In the genomic region with DNA sequence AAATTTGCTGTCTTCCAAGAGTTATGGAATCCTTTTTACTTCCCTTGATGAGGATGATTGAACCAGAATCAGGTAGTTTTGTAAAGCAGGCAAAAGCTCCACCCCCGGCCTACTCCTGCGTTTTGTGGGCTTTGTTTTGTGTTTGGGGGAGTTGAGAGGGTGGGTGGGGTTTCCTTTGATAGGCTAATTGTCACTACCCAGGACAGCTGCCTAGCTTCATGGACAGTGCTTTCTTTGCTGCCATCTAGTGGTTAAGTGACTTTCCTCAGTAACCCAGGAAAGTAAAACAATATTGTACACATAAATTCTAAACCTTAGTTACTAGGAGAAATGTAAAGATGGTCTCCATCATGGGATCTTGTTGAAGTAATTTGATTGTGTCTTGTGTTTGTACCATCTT, we compare ENCODE assay signal across 10 mouse cellular contexts.
A peak's percentile ranks its signal among the peaks of the same experiment; 100 is the strongest.
DNase-seq lines count a peak whose midpoint lies in the region; ATAC-seq and TF ChIP-seq lines count a peak whose summit lies in the region.
"Had no signal": no experiment of that assay in that cellular context is flagged by ENCODE, and none has a peak within 500 bp of the region (broad histone marks: within the 10 kb centered on the region; RNA-seq: fewer than 3 reads in every experiment).

No protein-coding gene starts in this region.

- H3K27ac ChIP-seq in heart, adult 2 months, result no peak overlapping the region
- no peak overlapping the region for H3K27ac ChIP-seq in hindbrain, postnatal 0 days
- no peak overlapping the region for H3K27ac ChIP-seq in neural tube, embryonic 12.5 days
- H3K27ac ChIP-seq: embryonic facial prominence, embryonic 12.5 days; limb, embryonic 13.5 days had no signal

- H3K79me2 ChIP-seq in heart, adult 2 months (replicated peaks; ENCODE audit: control insufficient read depth, insufficient read depth, low read length), result no peaks in the 10 kb centered on the region

- no peaks in the 10 kb centered on the region for H3K27me3 ChIP-seq in heart, adult 2 months (ENCODE audit: control insufficient read depth, insufficient read depth, low read length)
- no peaks in the 10 kb centered on the region for H3K27me3 ChIP-seq in hindbrain, postnatal 0 days (ENCODE audit: insufficient read depth, low read length)
- H3K27me3 ChIP-seq in neural tube, embryonic 12.5 days (replicated peaks), result no peaks in the 10 kb centered on the region
- H3K27me3 ChIP-seq: embryonic facial prominence, embryonic 12.5 days; limb, embryonic 13.5 days had no signal

- peak; percentile 88 for TF ChIP-seq CTCF in heart, adult 2 months (IDR thresholded peaks at IDR 0.05)
- TF ChIP-seq CTCF in brain, embryonic 14.5 days (IDR thresholded peaks at IDR 0.05; ENCODE audit: borderline replicate concordance, extremely low read depth, insufficient read depth, insufficient read length), result peak; percentile 61; the same call in 1 of the 2 replicates
- TF ChIP-seq CTCF in hindbrain, postnatal 0 days (IDR thresholded peaks at IDR 0.05; ENCODE audit: low read depth), result peak; percentile 74

- ATAC-seq in hindbrain, postnatal 0 days, result no peak
- 0 out of 2 replicates have a peak, but pooled peaks have one; percentile 17 for ATAC-seq in neural tube, embryonic 12.5 days (ENCODE audit: low FRiP score, low read depth)

- peaks cover 3% of the 10 kb centered on the region; the same call in 1 of the 2 replicates for H3K36me3 ChIP-seq in heart, adult 2 months (ENCODE audit: control insufficient read depth, insufficient read depth, low read length)
- H3K36me3 ChIP-seq in hindbrain, postnatal 0 days (ENCODE audit: insufficient read depth, low read length), result 0 out of 2 replicates have a peak, but pooled peaks cover 2% of the 10 kb centered on the region
- peaks cover 4% of the 10 kb centered on the region for H3K36me3 ChIP-seq in neural tube, embryonic 12.5 days

- no peaks in the 10 kb centered on the region for H3K9me3 ChIP-seq in hindbrain, postnatal 0 days (ENCODE audit: low read length)
- no peaks in the 10 kb centered on the region for H3K9me3 ChIP-seq in neural tube, embryonic 12.5 days
- H3K9me3 ChIP-seq: embryonic facial prominence, embryonic 12.5 days; limb, embryonic 13.5 days had no signal

- TF ChIP-seq POLR2A in heart, adult 2 months (IDR thresholded peaks at IDR 0.05; ENCODE audit: insufficient read depth, low read depth, low read length), result no peak
- no peak for TF ChIP-seq POLR2A in brain, embryonic 14.5 days (IDR thresholded peaks at IDR 0.05; ENCODE audit: borderline replicate concordance, extremely low read depth, insufficient read depth, insufficient read length, poor library complexity, severe bottlenecking)

- H3K4me1 ChIP-seq in heart, adult 2 months (ENCODE audit: control insufficient read depth, insufficient read depth, low read length), result no peaks in the 10 kb centered on the region
- H3K4me1 ChIP-seq in hindbrain, postnatal 0 days (ENCODE audit: insufficient read depth, low read length), result no peaks in the 10 kb centered on the region
- no peaks in the 10 kb centered on the region; the same call in 1 of the 2 replicates for H3K4me1 ChIP-seq in neural tube, embryonic 12.5 days
- H3K4me1 ChIP-seq: embryonic facial prominence, embryonic 12.5 days; limb, embryonic 13.5 days had no signal

- H3K4me2 ChIP-seq in hindbrain, postnatal 0 days (ENCODE audit: low read depth, low read length), result no peak overlapping the region
- no peak overlapping the region for H3K4me2 ChIP-seq in neural tube, embryonic 12.5 days (replicated peaks)
- H3K4me2 ChIP-seq: embryonic facial prominence, embryonic 12.5 days; limb, embryonic 13.5 days had no signal

- DNase-seq in heart, adult 2 months, result peak in 1 of 2 experiments; percentile 7
- no peak for DNase-seq in heart, postnatal 25 days (ENCODE audit: low spot score)
- DNase-seq in ovary, postnatal 14 days (ENCODE audit: low spot score), result peak; percentile 12
- no peak for DNase-seq in ovary, postnatal 10 days (ENCODE audit: low spot score)
- DNase-seq in brain, embryonic 14.5 days (ENCODE audit: low read depth), result peak; percentile 85
- peak; percentile 84 for DNase-seq in hindbrain, postnatal 0 days (ENCODE audit: low spot score)
- no peak for DNase-seq in urinary bladder, postnatal 10 days (ENCODE audit: low spot score)

- 4% methylated on average over 2 of the region's 2 CpGs for WGBS in heart, adult 2 months
- 2% methylated on average over 2 of the region's 2 CpGs for WGBS in hindbrain, postnatal 0 days
- 0% methylated on average over 2 of the region's 2 CpGs for WGBS in neural tube, embryonic 12.5 days

- no peak overlapping the region for H3K9ac ChIP-seq in heart, adult 2 months (ENCODE audit: low read depth, low read length)
- no peak overlapping the region for H3K9ac ChIP-seq in hindbrain, postnatal 0 days (replicated peaks; ENCODE audit: low read length)
- H3K9ac ChIP-seq in neural tube, embryonic 12.5 days, result no peak overlapping the region
- H3K9ac ChIP-seq: embryonic facial prominence, embryonic 12.5 days; limb, embryonic 13.5 days had no signal

- no peak for TF ChIP-seq EP300 in heart, adult 2 months (IDR thresholded peaks at IDR 0.05; ENCODE audit: insufficient read depth, low read depth, low read length)

- H3K4me3 ChIP-seq in heart, adult 2 months, result no peak overlapping the region
- no peak overlapping the region for H3K4me3 ChIP-seq in hindbrain, postnatal 0 days (ENCODE audit: low read length)
- no peak overlapping the region for H3K4me3 ChIP-seq in neural tube, embryonic 12.5 days
- H3K4me3 ChIP-seq: embryonic facial prominence, embryonic 12.5 days; limb, embryonic 13.5 days had no signal

- intact Hi-C loops in heart, adult 2 months (cut with DNase I), result no loop called here
- intact Hi-C loops in heart, postnatal 25 days (cut with DNase I), result no loop called here

Comparison
In these comparisons a context has a peak if more than half of its experiments do, and no peak if none do; other contexts are left out.
1. DNase-seq: peak in ovary, postnatal 14 days (single experiment), brain, embryonic 14.5 days (single experiment) and hindbrain, postnatal 0 days (single experiment); none in heart, postnatal 25 days (single experiment), ovary, postnatal 10 days (single experiment) and urinary bladder, postnatal 10 days (single experiment).
2. Peak in every context shown above with its lines, with median percentiles within 50 percentile points of each other: CTCF ChIP-seq.